Mouse (Mus musculus): ENCODE results near the gene Gm39115. TPM values are rescaled to one million over a fixed set of nuclear protein-coding genes. Genes with fewer than 3 reads are reported as not detected.
"Not testable (repeated sequence)": the region's sequence is repeated elsewhere in the genome, so short reads cannot be mapped to it uniquely, and the experiment has no call there.

Gene Gm39115
- polyA plus RNA-seq (2015; fragmentation: Nextera tagmentation; extraction: Ambion mirVana), result not detected in 2 replicates

DNA sequence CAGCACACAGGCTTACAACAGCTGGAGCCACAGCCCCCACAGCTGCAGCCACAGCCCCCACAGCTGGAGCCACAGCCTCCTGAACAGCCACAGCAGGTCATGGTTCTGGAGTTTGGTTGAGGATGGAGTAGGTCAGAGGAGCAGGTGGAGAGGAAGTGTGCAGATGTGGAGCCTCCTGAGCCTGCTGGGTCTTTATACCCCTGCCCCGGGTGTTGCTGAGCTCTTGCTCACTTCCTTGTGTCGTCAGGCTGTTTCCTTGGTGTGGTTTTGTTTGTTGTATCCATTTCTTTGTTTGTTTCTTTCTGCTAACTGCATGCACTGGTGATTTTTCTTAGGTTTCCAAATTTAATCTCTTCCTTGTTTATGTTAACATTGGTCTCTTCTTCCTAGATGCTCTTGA, at the start of gene Gm39115:
Gm39115 (minus strand) TSS at position 101 of the 400 bp plus-strand sequence.
- H3K9ac ChIP-seq (replicated peaks); H3K36me3 ChIP-seq: not testable (repeated sequence)
- WGBS, result 57% methylated on average over 2 of the region's 2 CpGs

DNA sequence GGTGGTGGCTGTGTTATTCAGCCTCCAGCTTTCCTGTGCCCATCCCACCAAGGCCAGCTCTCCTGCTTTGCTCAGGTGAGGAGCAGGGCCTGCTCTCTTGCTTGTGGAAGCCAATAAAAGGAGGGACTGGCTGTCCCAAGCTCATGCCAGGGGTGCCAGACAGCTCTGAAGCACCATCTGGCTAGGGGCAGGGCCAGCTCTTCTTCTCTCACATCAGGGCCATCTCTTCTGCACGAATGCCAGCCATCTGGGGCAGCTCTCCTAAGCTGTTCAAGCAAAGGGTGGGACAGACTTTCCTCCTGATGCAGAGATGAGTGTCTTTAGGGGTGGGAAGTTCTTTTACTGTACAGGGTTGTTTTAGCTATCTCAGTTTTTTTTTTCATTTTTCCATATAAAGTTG, 45.2 kb upstream of the Gm39115 start:
- WGBS, result 58% methylated on average over 1 of the region's 1 CpGs
- no peak for ATAC-seq
- Histone ChIP-seq H3K4me1 (replicated peaks) (no peaks in the 10 kb centered on the region), H3K9me3 (no peaks in the 10 kb centered on the region), H3K27ac (no peak overlapping the region), H3K4me3 (replicated peaks) (no peak overlapping the region), H3K4me2 (replicated peaks) (no peak overlapping the region), H3K9ac (replicated peaks) (no peak overlapping the region), H3K27me3 (no peaks in the 10 kb centered on the region), H3K36me3 (no peaks in the 10 kb centered on the region)

More for the DNA sequence above, at the start of gene Gm39115:
- H3K27ac ChIP-seq; H3K27me3 ChIP-seq; H3K4me1 ChIP-seq (replicated peaks); H3K4me3 ChIP-seq (replicated peaks); H3K4me2 ChIP-seq (replicated peaks); H3K9me3 ChIP-seq; ATAC-seq: not testable (repeated sequence)

DNA sequence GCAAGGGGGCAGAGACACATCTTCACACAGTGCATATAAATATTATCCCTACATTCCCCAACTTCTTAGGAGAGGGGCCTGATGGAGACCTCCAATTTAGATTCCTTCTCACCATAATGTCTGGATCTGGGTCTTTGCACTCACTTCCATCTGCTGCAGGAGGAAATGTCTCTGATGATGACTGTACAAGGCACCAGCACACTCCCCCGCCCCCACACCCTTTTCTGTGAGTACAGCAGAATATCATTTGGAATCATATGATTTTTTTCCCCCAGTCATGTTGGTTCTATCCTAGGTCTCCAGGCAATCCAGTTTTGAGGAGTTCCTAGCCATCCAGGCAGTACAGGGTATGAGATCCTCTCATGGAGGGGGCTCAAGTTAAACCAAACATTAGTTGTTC, 42.9 kb upstream of the Gm39115 start:
- no peak for ATAC-seq
- no peak overlapping the region for H3K9ac ChIP-seq (replicated peaks)
- WGBS, result 89% methylated on average over 1 of the region's 1 CpGs

DNA sequence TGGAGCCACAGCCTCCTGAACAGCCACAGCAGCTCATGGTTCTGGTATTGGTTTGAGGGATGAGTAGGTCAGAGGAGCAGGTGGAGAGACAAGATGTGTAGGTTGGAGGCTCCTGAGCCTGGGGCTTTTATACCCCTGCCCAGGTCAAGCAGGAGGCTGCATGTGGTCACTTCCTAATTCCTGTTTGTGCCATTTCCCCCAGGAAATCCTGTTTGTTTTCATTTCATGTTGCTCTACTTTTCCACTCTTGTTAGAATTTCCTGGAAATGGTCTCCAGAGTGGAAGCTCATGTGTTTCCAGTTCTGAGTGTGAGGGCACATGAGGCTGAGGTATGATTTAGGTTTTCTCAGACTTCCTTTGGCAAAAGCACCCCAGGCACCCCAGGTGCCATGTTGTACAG, 40.1 kb upstream of the Gm39115 start, which contains the start of gene Krtap5-2:
Krtap5-2 (minus strand) TSS at position 101 of the 400 bp plus-strand sequence.
- not testable (repeated sequence) for H3K9me3 ChIP-seq; ATAC-seq; H3K36me3 ChIP-seq; H3K27me3 ChIP-seq; H3K27ac ChIP-seq; H3K4me1 ChIP-seq (replicated peaks); H3K9ac ChIP-seq (replicated peaks); H3K4me2 ChIP-seq (replicated peaks); H3K4me3 ChIP-seq (replicated peaks)

More for the DNA sequence above, 42.9 kb upstream of the Gm39115 start:
- Histone ChIP-seq H3K36me3 (no peaks in the 10 kb centered on the region), H3K9me3 (no peaks in the 10 kb centered on the region), H3K27ac (no peak overlapping the region), H3K4me2 (replicated peaks) (no peak overlapping the region), H3K4me1 (replicated peaks) (no peaks in the 10 kb centered on the region), H3K4me3 (replicated peaks) (no peak overlapping the region), H3K27me3 (no peaks in the 10 kb centered on the region)

DNA sequence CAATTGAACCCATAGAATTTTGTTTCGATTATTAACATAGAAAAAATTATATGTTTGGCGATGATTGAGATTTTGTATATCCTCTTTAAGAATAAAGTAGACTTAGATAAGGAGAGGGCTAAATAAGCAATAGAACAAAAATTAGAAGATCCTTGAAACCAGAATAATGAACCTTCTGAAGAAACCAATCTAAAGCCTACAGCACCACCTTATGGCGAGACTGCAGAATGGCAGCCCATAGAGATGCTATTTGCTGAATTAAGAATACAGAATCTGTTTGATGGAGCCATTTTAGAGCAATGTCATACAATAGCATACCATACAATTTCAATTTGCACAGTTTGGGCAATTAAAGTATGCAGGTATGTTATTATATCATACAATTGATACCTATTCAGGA, 34.0 kb upstream of the Gm39115 start:
- Histone ChIP-seq H3K4me2 (replicated peaks) (no peak overlapping the region), H3K27me3 (no peaks in the 10 kb centered on the region), H3K9me3 (no peaks in the 10 kb centered on the region), H3K9ac (replicated peaks) (no peak overlapping the region), H3K27ac (no peak overlapping the region), H3K4me3 (replicated peaks) (no peak overlapping the region), H3K36me3 (no peaks in the 10 kb centered on the region), H3K4me1 (replicated peaks) (no peaks in the 10 kb centered on the region)
- 48% methylated on average over 3 of the region's 3 CpGs for WGBS
- ATAC-seq, result no peak

DNA sequence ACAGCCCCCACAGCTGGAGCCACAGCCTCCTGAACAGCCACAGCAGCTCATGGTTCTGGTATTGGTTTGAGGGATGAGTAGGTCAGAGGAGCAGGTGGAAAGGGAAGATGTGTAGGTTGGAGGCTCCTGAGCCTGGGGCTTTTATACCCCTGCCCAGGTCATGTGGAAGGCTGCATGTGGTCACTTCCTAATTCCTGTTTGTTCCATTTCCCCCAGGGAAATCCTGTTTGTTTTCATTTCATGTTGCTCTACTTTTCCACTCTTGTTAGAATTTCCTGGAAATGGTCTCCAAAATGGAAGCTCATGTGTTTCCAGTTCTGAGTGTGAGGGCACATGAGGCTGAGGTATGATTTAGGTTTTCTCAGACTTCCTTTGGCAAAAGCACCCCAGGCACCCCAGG, 29.8 kb upstream of the Gm39115 start, which contains the start of gene Gm4553:
Gm4553 (minus strand) TSS at position 101 of the 400 bp plus-strand sequence.
- not testable (repeated sequence) for ATAC-seq; H3K27ac ChIP-seq; H3K27me3 ChIP-seq; H3K36me3 ChIP-seq; H3K4me3 ChIP-seq (replicated peaks); H3K9ac ChIP-seq (replicated peaks); H3K9me3 ChIP-seq; H3K4me1 ChIP-seq (replicated peaks); H3K4me2 ChIP-seq (replicated peaks)

DNA sequence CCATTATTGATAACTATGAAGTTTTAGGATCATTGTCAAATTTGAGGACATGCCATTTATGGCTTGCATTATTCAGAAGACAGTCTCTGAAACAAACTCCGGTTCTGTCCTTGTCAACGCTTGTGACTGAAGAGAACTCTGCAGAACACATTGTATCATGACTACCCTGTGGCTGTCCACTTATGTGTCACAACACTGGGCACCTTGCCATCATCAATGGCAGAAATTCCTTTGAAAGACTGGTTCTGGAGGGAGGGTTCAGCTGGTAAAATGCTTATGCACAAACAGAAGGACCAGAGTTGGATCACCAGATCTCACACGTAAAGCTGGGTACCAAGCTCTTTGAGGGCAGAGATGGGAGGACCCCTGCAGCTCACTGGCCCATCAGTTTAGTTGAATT, 23.5 kb upstream of the Gm39115 start:
- H3K4me1 ChIP-seq (replicated peaks), result no peaks in the 10 kb centered on the region
- H3K27ac ChIP-seq, result no peak overlapping the region
- no peak overlapping the region for H3K9ac ChIP-seq (replicated peaks)
- no peak for ATAC-seq
- no peak overlapping the region for H3K4me3 ChIP-seq (replicated peaks)
- H3K4me2 ChIP-seq (replicated peaks), result no peak overlapping the region
- H3K27me3 ChIP-seq, result no peaks in the 10 kb centered on the region
- 95% methylated on average over 3 of the region's 3 CpGs for WGBS
- no peaks in the 10 kb centered on the region for H3K9me3 ChIP-seq
- no peaks in the 10 kb centered on the region for H3K36me3 ChIP-seq

DNA sequence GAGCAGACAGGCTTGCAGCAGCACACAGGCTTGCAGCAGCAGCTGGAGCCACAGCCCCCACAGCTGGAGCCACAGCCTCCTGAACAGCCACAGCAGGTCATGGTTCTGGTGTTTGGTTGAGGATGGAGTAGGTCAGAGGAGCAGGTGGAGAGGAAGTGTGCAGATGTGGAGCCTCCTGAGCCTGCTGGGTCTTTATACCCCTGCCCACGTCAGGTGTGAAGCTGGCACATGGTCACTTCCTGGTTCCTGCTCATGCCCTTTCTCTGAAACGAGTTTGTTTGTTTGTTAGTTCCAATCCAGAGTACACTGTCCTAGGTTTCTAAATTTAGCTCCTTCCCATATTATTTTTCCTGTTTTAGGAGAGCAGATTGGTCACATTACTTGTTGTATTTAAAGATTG, 21.2 kb upstream of the Gm39115 start, which contains the start of gene Gm29735:
Gm29735 (minus strand) TSS at position 101 of the 400 bp plus-strand sequence.
- not testable (repeated sequence) for H3K4me2 ChIP-seq (replicated peaks); ATAC-seq; H3K36me3 ChIP-seq; H3K27ac ChIP-seq; H3K4me3 ChIP-seq (replicated peaks); H3K9me3 ChIP-seq; H3K27me3 ChIP-seq; H3K4me1 ChIP-seq (replicated peaks); H3K9ac ChIP-seq (replicated peaks)
- 59% methylated on average over 2 of the region's 2 CpGs for WGBS

DNA sequence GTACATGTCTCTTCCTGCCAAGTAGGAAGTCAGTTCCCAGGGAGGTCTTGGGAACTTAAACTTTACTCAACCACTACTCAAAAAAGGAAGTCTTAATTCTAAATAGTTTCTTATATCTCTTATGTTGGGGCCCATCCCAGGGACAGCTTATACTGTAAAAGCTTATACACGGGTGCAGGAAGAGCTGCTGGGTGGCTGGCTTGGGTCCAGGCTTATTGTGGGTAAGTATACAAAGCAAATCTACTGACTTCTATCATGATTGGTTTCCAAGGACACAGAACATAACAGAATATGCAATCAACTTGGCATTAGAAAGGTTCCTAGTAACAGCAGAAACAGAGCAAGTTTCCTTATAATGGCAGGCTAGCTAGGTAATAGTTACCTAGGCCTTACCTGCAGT, 19.5 kb upstream of the Gm39115 start:
- Histone ChIP-seq H3K27me3 (no peaks in the 10 kb centered on the region), H3K9ac (replicated peaks) (no peak overlapping the region), H3K4me3 (replicated peaks) (no peak overlapping the region), H3K36me3 (no peaks in the 10 kb centered on the region), H3K27ac (no peak overlapping the region), H3K4me2 (replicated peaks) (no peak overlapping the region), H3K4me1 (replicated peaks) (no peaks in the 10 kb centered on the region), H3K9me3 (no peaks in the 10 kb centered on the region)
- WGBS, result 78% methylated on average over 1 of the region's 1 CpGs
- no peak for ATAC-seq

DNA sequence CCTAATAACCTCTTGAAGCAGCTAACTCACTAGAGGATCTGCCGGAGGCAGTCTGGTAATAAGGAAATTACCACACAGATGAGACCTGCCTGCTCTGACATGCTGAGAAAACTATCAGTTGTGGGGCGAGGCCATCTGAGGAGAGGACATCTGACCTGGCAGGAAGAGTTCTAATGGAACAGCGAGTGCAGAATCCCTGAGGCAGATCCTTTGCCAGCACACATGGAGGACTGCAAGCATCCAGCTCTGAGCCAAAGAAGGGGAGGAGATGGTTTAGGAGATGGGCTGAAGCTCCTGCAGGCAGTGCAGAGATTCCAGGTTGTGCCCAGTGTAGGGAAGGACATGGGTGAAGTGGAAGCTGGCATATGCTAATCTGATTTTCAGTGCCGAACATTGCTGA, 16.4 kb upstream of the Gm39115 start:
- Histone ChIP-seq H3K27me3 (no peaks in the 10 kb centered on the region), H3K9me3 (no peaks in the 10 kb centered on the region), H3K27ac (no peak overlapping the region), H3K4me1 (replicated peaks) (no peaks in the 10 kb centered on the region), H3K36me3 (no peaks in the 10 kb centered on the region), H3K4me2 (replicated peaks) (no peak overlapping the region), H3K9ac (replicated peaks) (no peak overlapping the region), H3K4me3 (replicated peaks) (no peak overlapping the region)
- WGBS, result 84% methylated on average over 4 of the region's 4 CpGs
- ATAC-seq, result no peak

DNA sequence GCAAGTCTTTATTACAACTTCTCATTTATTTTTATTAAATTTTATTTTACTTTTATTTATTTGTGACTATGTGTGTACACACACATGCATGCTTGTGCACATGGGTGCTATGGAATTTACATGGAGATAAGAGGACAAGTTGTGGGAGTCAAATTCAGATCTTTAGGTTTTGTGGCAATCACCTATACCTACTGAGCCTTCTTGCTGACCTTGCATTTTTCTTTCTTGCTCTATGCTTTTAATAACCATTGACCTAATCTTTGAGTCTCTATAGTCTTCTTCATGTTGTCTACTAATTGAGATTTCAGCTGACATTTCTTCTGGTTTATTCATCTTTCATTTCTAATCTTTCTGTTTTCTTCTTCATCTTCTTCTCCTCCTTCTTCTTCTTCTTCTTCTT, 12.8 kb upstream of the Gm39115 start:
- H3K4me2 ChIP-seq (replicated peaks), result no peak overlapping the region
- H3K4me3 ChIP-seq (replicated peaks), result no peak overlapping the region
- H3K27ac ChIP-seq, result no peak overlapping the region
- no peak overlapping the region for H3K9ac ChIP-seq (replicated peaks)
- H3K36me3 ChIP-seq, result no peaks in the 10 kb centered on the region
- H3K4me1 ChIP-seq (replicated peaks), result no peaks in the 10 kb centered on the region
- ATAC-seq, result no peak
- no peaks in the 10 kb centered on the region for H3K9me3 ChIP-seq
- no peaks in the 10 kb centered on the region; the same call in 1 of the 2 replicates for H3K27me3 ChIP-seq

DNA sequence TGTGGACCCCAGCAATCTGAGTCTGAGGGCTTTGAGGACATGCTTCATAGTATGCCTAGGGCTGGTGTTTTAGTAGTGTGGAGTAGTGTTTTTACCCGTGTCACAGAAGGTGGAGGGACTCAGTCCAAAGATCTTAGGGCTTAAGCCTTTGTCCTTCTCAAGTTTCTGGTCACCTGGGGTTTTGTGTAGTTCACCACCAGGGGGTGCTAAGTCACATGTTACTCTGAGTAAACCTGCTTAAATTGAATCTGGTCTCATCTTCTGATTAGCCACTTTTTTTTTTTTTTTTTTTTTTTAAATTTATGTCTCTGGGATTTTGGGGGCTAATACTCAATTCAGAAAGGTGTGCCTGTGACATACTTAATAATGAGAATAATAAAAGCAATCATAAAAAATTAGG, 10.2 kb upstream of the Gm39115 start:
- no peak overlapping the region for H3K27ac ChIP-seq
- H3K9me3 ChIP-seq, result no peaks in the 10 kb centered on the region
- H3K27me3 ChIP-seq, result no peaks in the 10 kb centered on the region; the same call in 1 of the 2 replicates
- no peak overlapping the region for H3K4me3 ChIP-seq (replicated peaks)
- H3K36me3 ChIP-seq, result no peaks in the 10 kb centered on the region
- no peak for ATAC-seq
- no peaks in the 10 kb centered on the region for H3K4me1 ChIP-seq (replicated peaks)
- H3K4me2 ChIP-seq (replicated peaks), result no peak overlapping the region
- WGBS, result 0% methylated on average over 1 of the region's 1 CpGs
- H3K9ac ChIP-seq (replicated peaks), result no peak overlapping the region

DNA sequence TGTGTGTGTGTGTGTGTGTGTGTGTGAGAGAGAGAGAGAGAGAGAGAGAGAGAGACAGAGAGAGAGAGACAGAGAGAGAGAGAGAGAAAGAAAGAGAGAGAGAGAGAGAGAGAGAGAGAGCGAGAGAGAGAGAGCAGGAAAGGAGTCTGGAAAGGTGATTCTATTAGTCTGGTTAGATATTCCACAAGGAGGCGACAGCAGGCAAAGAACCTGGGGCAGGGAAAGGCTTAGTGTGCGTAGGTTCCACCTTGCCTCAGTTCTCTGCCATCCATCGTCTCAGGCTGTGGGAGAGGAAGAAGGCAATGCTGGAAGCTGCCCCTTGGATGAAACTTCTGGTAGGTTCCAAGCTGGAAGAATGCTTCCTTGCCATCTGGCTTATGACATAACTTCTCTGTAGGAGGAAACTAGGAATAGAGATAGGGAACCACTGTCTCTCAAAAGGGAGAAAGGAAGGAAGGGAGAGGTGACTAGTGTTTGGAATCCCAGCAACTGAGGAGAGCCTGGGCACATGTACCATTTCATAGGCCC, 9.6 kb upstream of the Gm39115 start:
- H3K36me3 ChIP-seq, result no peaks in the 10 kb centered on the region
- no peak overlapping the region for H3K27ac ChIP-seq
- 37% methylated on average over 4 of the region's 4 CpGs for WGBS
- H3K27me3 ChIP-seq, result no peaks in the 10 kb centered on the region; the same call in 1 of the 2 replicates
- no peaks in the 10 kb centered on the region for H3K4me1 ChIP-seq (replicated peaks)
- H3K9ac ChIP-seq (replicated peaks), result no peak overlapping the region
- H3K4me3 ChIP-seq (replicated peaks), result no peak overlapping the region
- no peak overlapping the region for H3K4me2 ChIP-seq (replicated peaks)
- ATAC-seq, result no peak
- no peaks in the 10 kb centered on the region for H3K9me3 ChIP-seq

All from midbrain, embryonic 13.5 days (tissue).